Mouse (Mus musculus): ENCODE measurements around the gene Rprd2. TPM values are rescaled to one million over a fixed set of nuclear protein-coding genes. Genes with fewer than 3 reads are reported as not detected.

Gene Rprd2
- polyA plus RNA-seq, 1 experiment from 2014 or later = 28.3 TPM

GRCm38 (mm10) chr3:95730431-95730830, 88.2 kb downstream of the Rprd2 start:
- ATAC-seq (ENCODE audit: low FRiP score) = 0 out of 2 replicates have a peak, but pooled peaks have one; percentile 35
- no peak overlapping the region for H3K4me2 ChIP-seq (replicated peaks)
- 75% methylated on average over 7 of the region's 7 CpGs for WGBS
- no peaks in the 10 kb centered on the region for H3K27me3 ChIP-seq
- no peak overlapping the region for H3K9ac ChIP-seq
- 0 out of 2 replicates have a peak, but pooled peaks cover 11% of the 10 kb centered on the region for H3K36me3 ChIP-seq
- H3K4me1 ChIP-seq = no peaks in the 10 kb centered on the region
- H3K9me3 ChIP-seq (replicated peaks) = no peaks in the 10 kb centered on the region
- no peak overlapping the region for H3K4me3 ChIP-seq
- no peak overlapping the region for H3K27ac ChIP-seq

GRCm38 (mm10) chr3:95728906-95729305, 89.8 kb downstream of the Rprd2 start:
- H3K4me1 ChIP-seq = no peaks in the 10 kb centered on the region
- 92% methylated on average over 2 of the region's 2 CpGs for WGBS
- H3K36me3 ChIP-seq = no peaks in the 10 kb centered on the region
- no peaks in the 10 kb centered on the region for H3K27me3 ChIP-seq
- no peak for ATAC-seq (ENCODE audit: low FRiP score)
- no peaks in the 10 kb centered on the region for H3K9me3 ChIP-seq (replicated peaks)
- no peak overlapping the region for H3K4me3 ChIP-seq
- no peak overlapping the region for H3K9ac ChIP-seq
- no peak overlapping the region for H3K4me2 ChIP-seq (replicated peaks)
- H3K27ac ChIP-seq = no peak overlapping the region

- Histone ChIP-seq H3K9ac (no peak overlapping the region), H3K27ac (no peak overlapping the region), H3K4me2 (replicated peaks) (no peak overlapping the region), H3K4me3 (no peak overlapping the region), H3K27me3 (no peaks in the 10 kb centered on the region), H3K36me3 (no peaks in the 10 kb centered on the region), H3K9me3 (replicated peaks) (no peaks in the 10 kb centered on the region), H3K4me1 (no peaks in the 10 kb centered on the region)
- no peak for ATAC-seq (ENCODE audit: low FRiP score)
- WGBS = 67% methylated on average over 7 of the region's 7 CpGs
These were observed 91.8 kb downstream of the Rprd2 start for GRCm38 (mm10) chr3:95726696-95727358.

GRCm38 (mm10) chr3:95725863-95726262, 92.8 kb downstream of the Rprd2 start:
- H3K27ac ChIP-seq = no peak overlapping the region
- no peaks in the 10 kb centered on the region for H3K9me3 ChIP-seq (replicated peaks)
- no peak for ATAC-seq (ENCODE audit: low FRiP score)
- H3K4me1 ChIP-seq = no peaks in the 10 kb centered on the region
- H3K4me3 ChIP-seq = no peak overlapping the region
- no peak overlapping the region for H3K4me2 ChIP-seq (replicated peaks)
- no peaks in the 10 kb centered on the region for H3K36me3 ChIP-seq
- 85% methylated on average over 7 of the region's 7 CpGs for whole genome bisulfite sequencing
- H3K27me3 ChIP-seq = no peaks in the 10 kb centered on the region
- H3K9ac ChIP-seq = no peak overlapping the region

- Histone ChIP-seq H3K4me2 (replicated peaks) (no peak overlapping the region), H3K27me3 (no peaks in the 10 kb centered on the region), H3K4me3 (no peak overlapping the region), H3K27ac (no peak overlapping the region), H3K9ac (no peak overlapping the region), H3K4me1 (no peaks in the 10 kb centered on the region), H3K9me3 (replicated peaks) (no peaks in the 10 kb centered on the region), H3K36me3 (no peaks in the 10 kb centered on the region)
- 84% methylated on average over 3 of the region's 3 CpGs for whole genome bisulfite sequencing
- no peak for ATAC-seq (ENCODE audit: low FRiP score)
These were observed 96.3 kb downstream of the Rprd2 start for GRCm38 (mm10) chr3:95722386-95722785.

- Histone ChIP-seq H3K27me3 (no peaks in the 10 kb centered on the region), H3K4me3 (no peak overlapping the region), H3K27ac (no peak overlapping the region), H3K9ac (no peak overlapping the region), H3K4me2 (replicated peaks) (no peak overlapping the region), H3K36me3 (no peaks in the 10 kb centered on the region), H3K4me1 (no peaks in the 10 kb centered on the region), H3K9me3 (replicated peaks) (no peaks in the 10 kb centered on the region)
- 93% methylated on average over 2 of the region's 2 CpGs for WGBS
- no peak for ATAC-seq (ENCODE audit: low FRiP score)
These were observed 100.5 kb downstream of the Rprd2 start for GRCm38 (mm10) chr3:95718153-95718552.

GRCm38 (mm10) chr3:95716075-95716474, 102.6 kb downstream of the Rprd2 start:
- H3K27me3 ChIP-seq = no peaks in the 10 kb centered on the region
- 81% methylated on average over 1 of the region's 1 CpGs for WGBS
- no peak overlapping the region for H3K4me3 ChIP-seq
- no peak for ATAC-seq (ENCODE audit: low FRiP score)
- no peak overlapping the region for H3K27ac ChIP-seq
- H3K9ac ChIP-seq = no peak overlapping the region
- H3K9me3 ChIP-seq (replicated peaks) = no peaks in the 10 kb centered on the region; the same call in 1 of the 2 replicates
- H3K36me3 ChIP-seq = no peaks in the 10 kb centered on the region
- H3K4me2 ChIP-seq (replicated peaks) = no peak overlapping the region
- no peaks in the 10 kb centered on the region for H3K4me1 ChIP-seq

Small RNA genes within 50 kb of the gene (microRNA-seq; reads per million reads assigned to microRNA genes)
- gene Mir7014 = not detected

Other genes with a start within 250 kb of the Rprd2 start
- 33.7 and 34.7 TPM in 2 replicates for gene Golph3l, start 229.9 kb downstream of the Rprd2 start, polyA plus RNA-seq (2016; fragmentation: Nextera tagmentation; extraction: Ambion mirVana)
- 91.3 and 97.5 TPM in 2 replicates for gene Ensa, start 193.9 kb downstream of the Rprd2 start, polyA plus RNA-seq (2016; fragmentation: Nextera tagmentation; extraction: Ambion mirVana)
- 86.4 TPM in 2 replicates for gene Mcl1, start 160.1 kb downstream of the Rprd2 start, polyA plus RNA-seq (2016; fragmentation: Nextera tagmentation; extraction: Ambion mirVana)
- 0.65 and 1.2 TPM in 2 replicates for gene Adamtsl4, start 130.9 kb downstream of the Rprd2 start, polyA plus RNA-seq (2016; fragmentation: Nextera tagmentation; extraction: Ambion mirVana)
- 12.6 and 13.2 TPM in 2 replicates for gene Ecm1, start 79.3 kb downstream of the Rprd2 start, polyA plus RNA-seq (2016; fragmentation: Nextera tagmentation; extraction: Ambion mirVana)
- 39.5 and 45.9 TPM in 2 replicates for gene Tars2, start 58.7 kb downstream of the Rprd2 start, polyA plus RNA-seq (2016; fragmentation: Nextera tagmentation; extraction: Ambion mirVana)
- gene Prpf3, start 37.0 kb upstream of the Rprd2 start, polyA plus RNA-seq (2016; fragmentation: Nextera tagmentation; extraction: Ambion mirVana) = 52.5 and 56.9 TPM in 2 replicates
- gene Mrps21, start 52.7 kb upstream of the Rprd2 start, polyA plus RNA-seq (2016; fragmentation: Nextera tagmentation; extraction: Ambion mirVana) = 309 and 346 TPM in 2 replicates
- gene Ciart, start 63.4 kb upstream of the Rprd2 start, polyA plus RNA-seq (2016; fragmentation: Nextera tagmentation; extraction: Ambion mirVana) = 4.0 and 7.7 TPM in 2 replicates
- 9.2 and 12.1 TPM in 2 replicates for gene BC028528, start 73.1 kb upstream of the Rprd2 start, polyA plus RNA-seq (2016; fragmentation: Nextera tagmentation; extraction: Ambion mirVana)
- 32.4 and 36.8 TPM in 2 replicates for gene Aph1a, start 75.1 kb upstream of the Rprd2 start, polyA plus RNA-seq (2016; fragmentation: Nextera tagmentation; extraction: Ambion mirVana)
- gene Car14, start 85.8 kb upstream of the Rprd2 start, polyA plus RNA-seq (2016; fragmentation: Nextera tagmentation; extraction: Ambion mirVana) = 12.8 and 13.8 TPM in 2 replicates
- gene Anp32e, start 110.4 kb upstream of the Rprd2 start, polyA plus RNA-seq (2016; fragmentation: Nextera tagmentation; extraction: Ambion mirVana) = 265 and 297 TPM in 2 replicates
- 77.4 and 79.3 TPM in 2 replicates for gene Plekho1, start 177.1 kb upstream of the Rprd2 start, polyA plus RNA-seq (2016; fragmentation: Nextera tagmentation; extraction: Ambion mirVana)
- 45.4 and 48.3 TPM in 2 replicates for gene Vps45, start 239.6 kb upstream of the Rprd2 start, polyA plus RNA-seq (2016; fragmentation: Nextera tagmentation; extraction: Ambion mirVana)

All from hindbrain, embryonic 12.5 days (tissue).